Mouse (Mus musculus): Measurements from ENCODE around the gene Dnajc8. TPM values are rescaled to one million over a fixed set of nuclear protein-coding genes. Genes with fewer than 3 reads are reported as not detected.

The Dnajc8 gene
- total RNA-seq (2012; rRNA removed) = 110 and 115 TPM in 2 replicates
- polyA plus RNA-seq (2012; ENCODE audit: insufficient read depth in 1 of 2, insufficient read length in 2 of 2, low read depth in 1 of 2, low replicate concordance in 2 of 2, missing spikeins in 1 of 2) = 100 to 1,000 TPM in 1 of 2 experiments, not detected in 1; 246 TPM

DNA sequence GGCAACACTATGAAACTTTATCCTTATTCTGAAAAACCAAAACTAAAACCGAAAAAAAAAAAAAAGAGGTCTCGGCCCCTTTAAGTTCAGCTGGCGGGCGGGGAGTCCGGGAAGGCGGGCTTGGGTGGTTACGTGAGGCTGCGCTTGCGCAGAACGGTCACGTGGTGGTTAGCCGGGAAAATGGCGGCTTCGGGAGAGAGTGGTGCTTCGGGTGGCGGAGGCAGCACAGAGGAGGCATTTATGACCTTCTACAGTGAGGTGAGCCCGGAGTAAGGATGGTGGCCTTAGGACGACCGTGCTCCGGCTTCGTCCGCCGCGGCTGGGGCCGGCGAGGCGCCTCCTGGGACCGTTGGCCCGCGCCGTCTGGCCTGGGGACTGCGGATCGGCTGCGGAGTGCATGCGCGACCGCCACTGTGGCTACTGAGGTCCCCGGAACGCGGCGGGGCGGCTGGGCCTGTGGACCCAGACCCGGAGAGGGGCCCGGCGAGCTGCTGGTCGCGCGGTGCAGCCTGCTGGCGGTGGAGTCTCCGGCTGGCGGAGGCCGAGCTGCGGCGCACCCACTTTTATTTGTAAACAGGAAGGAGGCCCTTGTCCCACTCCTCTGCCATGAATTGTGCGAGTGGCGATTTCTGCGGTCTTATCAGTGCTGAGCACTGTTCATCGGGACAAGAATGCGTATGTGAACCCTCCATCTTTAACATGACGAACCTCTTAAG, at the start of gene Dnajc8:
Gene Dnajc8, plus strand, starts transcription at position 145 of the 716 bp plus-strand sequence.
- H3K4me1 ChIP-seq (ENCODE audit: control insufficient read depth in 1 of 2, insufficient read depth in 2 of 2, low read length in 2 of 2) = peaks cover 2 to 22% of the 10 kb centered on the region in 2 experiments; a peak in 3 of 4 replicates
- DNase-seq (ENCODE audit: low read depth, low spot score) = peak; percentile 97
- peak within 1 kb of the TSS; percentile 97 for H3K9ac ChIP-seq (ENCODE audit: control insufficient read depth, low read depth, low read length, poor library complexity, severe bottlenecking)
- peaks cover 44% of the 10 kb centered on the region for H3K79me2 ChIP-seq (ENCODE audit: control insufficient read depth, insufficient read depth, low read length, poor library complexity)
- H3K27me3 ChIP-seq (ENCODE audit: control insufficient read depth in 1 of 2, insufficient read depth in 2 of 2, low read length in 2 of 2) = no peaks in the 10 kb centered on the region
- H3K9me3 ChIP-seq (replicated peaks; ENCODE audit: insufficient read depth, low read length) = no peaks in the 10 kb centered on the region
- peak within 1 kb of the TSS; percentile 72 to 84 for H3K4me3 ChIP-seq (ENCODE audit: control insufficient read depth in 1 of 2, insufficient read depth in 1 of 2, low read depth in 2 of 2, low read length in 2 of 2)
- H3K36me3 ChIP-seq (ENCODE audit: control insufficient read depth in 1 of 2, insufficient read depth in 2 of 2, low read length in 2 of 2) = peaks cover 6 to 39% of the 10 kb centered on the region in 2 experiments
- peak within 1 kb of the TSS; percentile 84 for H3K27ac ChIP-seq (ENCODE audit: control insufficient read depth, low read depth, low read length)
- TF ChIP-seq TBP (IDR thresholded peaks at IDR 0.05; ENCODE audit: low read depth, low read length) (peak; percentile 82), POLR2AphosphoS2 (IDR thresholded peaks at IDR 0.05; ENCODE audit: low read length) (peak; percentile 62; the same call in 1 of the 2 replicates), MAX (IDR thresholded peaks at IDR 0.05; ENCODE audit: low read length) (peak; percentile 97), ZKSCAN1 (IDR thresholded peaks at IDR 0.05; ENCODE audit: low read depth, low read length) (no peak), MAZ (IDR thresholded peaks at IDR 0.05; ENCODE audit: low read depth, low read length) (peak; percentile 76; the same call in 1 of the 2 replicates), MYC (IDR thresholded peaks at IDR 0.05; ENCODE audit: low read depth, low read length) (peak; percentile 49; the same call in 1 of the 2 replicates), POLR2A (IDR thresholded peaks at IDR 0.05; ENCODE audit: control insufficient read depth in 1 of 2, insufficient read depth in 1 of 2, low read depth in 1 of 2, low read length in 2 of 2, poor library complexity in 1 of 2) (peak; percentile 64 to 92; a peak in 3 of 4 replicates), TCF12 (IDR thresholded peaks at IDR 0.05; ENCODE audit: low read depth, low read length) (peak; percentile 83), KAT2A (conservative IDR thresholded peaks at IDR 0.05; ENCODE audit: low read depth, low read length) (no peak; the same call in 1 of the 2 replicates), E2F4 (IDR thresholded peaks at IDR 0.05; ENCODE audit: borderline replicate concordance, low read depth, low read length) (peak; percentile 70; the same call in 1 of the 2 replicates), ETS1 (IDR thresholded peaks at IDR 0.05; ENCODE audit: low read depth, low read length) (peak; percentile 51; the same call in 1 of the 2 replicates), TAL1 (IDR thresholded peaks at IDR 0.05; ENCODE audit: low read length) (peak; percentile 67), CTCF (IDR thresholded peaks at IDR 0.05 in 2 of 3, conservative IDR thresholded peaks at IDR 0.05 in 1 of 3; ENCODE audit: control insufficient read depth in 1 of 3, insufficient read depth in 1 of 3, low read depth in 2 of 3, low read length in 3 of 3, poor library complexity in 1 of 3, severe bottlenecking in 1 of 3) (no peak), GATA1 (IDR thresholded peaks at IDR 0.05; ENCODE audit: low read depth, low read length) (peak; percentile 69), ELF1 (IDR thresholded peaks at IDR 0.05; ENCODE audit: low read depth, low read length) (peak; percentile 56; the same call in 1 of the 2 replicates), ZMIZ1 (IDR thresholded peaks at IDR 0.05; ENCODE audit: low read depth, low read length) (no peak; the same call in 1 of the 2 replicates), POLR2AphosphoS5 (IDR thresholded peaks at IDR 0.05; ENCODE audit: borderline replicate concordance, low read depth, low read length) (no peak), NRF1 (IDR thresholded peaks at IDR 0.05; ENCODE audit: insufficient read depth, low read depth, low read length, poor library complexity, severe bottlenecking) (peak; percentile 91), MYB (IDR thresholded peaks at IDR 0.05; ENCODE audit: low read depth, low read length) (no peak), ZC3H11A (IDR thresholded peaks at IDR 0.05; ENCODE audit: low read depth, low read length) (no peak), JUND (IDR thresholded peaks at IDR 0.05; ENCODE audit: low read depth, low read length) (no peak), RAD21 (IDR thresholded peaks at IDR 0.05; ENCODE audit: low read depth, low read length) (no peak), NELFE (IDR thresholded peaks at IDR 0.05; ENCODE audit: low read depth, low read length) (peak; percentile 83), USF2 (IDR thresholded peaks at IDR 0.05; ENCODE audit: borderline replicate concordance in 1 of 2, insufficient read depth in 1 of 2, low read depth in 1 of 2, low read length in 2 of 2) (peak; percentile 90 to 96), RCOR1 (IDR thresholded peaks at IDR 0.05; ENCODE audit: low read depth, low read length) (no peak), MEF2A (IDR thresholded peaks at IDR 0.05; ENCODE audit: extremely low read depth, insufficient replicate concordance, low read depth, low read length, poor library complexity, severe bottlenecking) (no peak), CHD2 (IDR thresholded peaks at IDR 0.05; ENCODE audit: low read length) (no peak), USF1 (IDR thresholded peaks at IDR 0.05; ENCODE audit: low read depth, low read length) (peak; percentile 100), ZNF384 (IDR thresholded peaks at IDR 0.05; ENCODE audit: low read depth, low read length) (peak; percentile 98), GABPA (IDR thresholded peaks at IDR 0.05; ENCODE audit: low read depth, low read length) (no peak), MXI1 (IDR thresholded peaks at IDR 0.05; ENCODE audit: low read depth, low read length) (peak; percentile 72), SIN3A (IDR thresholded peaks at IDR 0.05; ENCODE audit: low read length) (peak; percentile 97), HCFC1 (IDR thresholded peaks at IDR 0.05; ENCODE audit: low read depth, low read length) (peak; percentile 89), UBTF (IDR thresholded peaks at IDR 0.05; ENCODE audit: borderline replicate concordance, insufficient read depth, low read depth, low read length) (peak; percentile 45; the same call in 1 of the 2 replicates), MAFK (IDR thresholded peaks at IDR 0.05; ENCODE audit: borderline replicate concordance, low read depth, low read length) (no peak)
